Mouse (Mus musculus) neural tube, embryonic 12.5 days (tissue): ENCODE data around the gene Znrf1. TPM values are rescaled to one million over a fixed set of nuclear protein-coding genes. Genes with fewer than 3 reads are reported as not detected.

Experiments
- ATAC-seq: fragments of 200-750 bp; cut with Nextera tagmentation; 2 replicates; pipeline ENCODE4 v1.8.0; 2017; ENCODE audit warnings: low read depth, mild to moderate bottlenecking, moderate TSS enrichment, moderate library complexity; ENCODE audit not compliant: low FRiP score
- H3K27ac ChIP-seq: fragments of 300-500 bp; sonication (generic); 2 replicates; pipeline ENCODE4 v1.5.1; 2016
- H3K27me3 ChIP-seq: fragments of 300-500 bp; sonication (generic); replicated peaks from 2 replicates; pipeline ENCODE4 v1.6.1; 2016; ENCODE audit warnings: mild to moderate bottlenecking
- H3K36me3 ChIP-seq: fragments of 300-500 bp; sonication (generic); 2 replicates; pipeline ENCODE4 v1.6.1; 2016; ENCODE audit warnings: mild to moderate bottlenecking
- H3K4me1 ChIP-seq: fragments of 300-500 bp; sonication (generic); 2 replicates; pipeline ENCODE4 v1.6.1; 2016
- H3K4me2 ChIP-seq: fragments of 300-500 bp; sonication (generic); replicated peaks from 2 replicates; pipeline ENCODE4 v1.6.1; 2016; ENCODE audit warnings: mild to moderate bottlenecking
- H3K4me3 ChIP-seq: fragments of 300-500 bp; sonication (generic); 2 replicates; pipeline ENCODE4 v1.5.1; 2016
- H3K9ac ChIP-seq: fragments of 300-500 bp; sonication (generic); 2 replicates; pipeline ENCODE4 v1.6.1; 2016; ENCODE audit warnings: mild to moderate bottlenecking
- H3K9me3 ChIP-seq: fragments of 300-500 bp; sonication (generic); 2 replicates; pipeline ENCODE4 v1.6.1; 2016; ENCODE audit warnings: mild to moderate bottlenecking
- WGBS: fragments of 180-500 bp; shearing (Covaris S2); methylation state at CpG from one replicate; pipeline ENCODE4 v1.1.7; 2016; 5-methylcytosine and 5-hydroxymethylcytosine counted together
- polyA plus RNA-seq: library from polyadenylated mRNA; unstranded; fragments of >200 nt; fragmentation: Nextera tagmentation; extraction: Ambion mirVana; gene quantifications from 2 replicates; pipeline ENCODE4 v1.2.1, GENCODE M21; 2016

Znrf1 gene
- polyA plus RNA-seq, 1 experiment from 2014 or later = 118 TPM

DNA sequence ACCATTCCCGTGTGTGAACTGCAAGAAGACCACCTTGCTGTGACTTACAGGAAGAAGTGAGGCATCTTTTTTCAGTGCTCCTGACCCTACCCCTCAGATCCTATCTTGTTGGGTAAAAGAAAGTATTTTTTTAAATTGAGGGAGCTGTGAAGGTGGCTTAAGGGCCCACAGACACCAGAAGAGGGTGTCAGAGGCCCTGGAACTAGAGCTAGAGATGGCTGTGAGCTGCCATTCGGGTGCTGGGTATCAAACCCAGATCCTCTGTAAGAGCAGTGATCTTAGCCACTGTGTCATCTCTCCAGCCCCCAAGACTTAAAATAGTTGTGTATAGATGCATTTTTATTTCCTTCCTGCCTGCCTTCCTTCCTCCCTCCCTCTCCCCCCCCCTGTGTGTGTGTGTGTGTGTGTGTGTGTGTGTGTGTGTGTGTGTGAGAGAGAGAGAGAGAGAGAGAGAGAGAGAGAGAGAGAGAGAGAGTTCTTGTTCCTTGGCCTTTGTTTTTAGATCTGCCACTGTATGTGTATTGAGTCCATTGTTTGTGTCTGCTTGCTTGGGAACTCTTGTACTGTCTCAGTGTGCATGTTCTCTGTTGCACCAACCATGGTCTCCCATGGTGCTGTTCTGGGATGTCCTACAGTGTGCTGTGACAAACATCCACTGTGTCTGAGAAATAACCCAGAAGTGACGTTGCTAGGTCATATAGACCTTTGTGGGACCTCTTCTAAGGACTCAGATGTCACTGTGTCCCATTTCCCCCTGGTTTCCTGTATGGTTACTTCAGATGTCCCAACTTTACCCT, 58.3 kb downstream of the Znrf1 start:
- Histone ChIP-seq H3K27ac (no peak overlapping the region; the same call in 1 of the 2 replicates), H3K9me3 (no peaks in the 10 kb centered on the region), H3K4me3 (no peak overlapping the region), H3K4me1 (peaks cover 56% of the 10 kb centered on the region), H3K36me3 (no peaks in the 10 kb centered on the region; the same call in 1 of the 2 replicates), H3K9ac (no peak overlapping the region), H3K27me3 (no peaks in the 10 kb centered on the region), H3K4me2 (no peak overlapping the region)
- WGBS = 86% methylated on average over 3 of the region's 3 CpGs
- no peak for ATAC-seq

DNA sequence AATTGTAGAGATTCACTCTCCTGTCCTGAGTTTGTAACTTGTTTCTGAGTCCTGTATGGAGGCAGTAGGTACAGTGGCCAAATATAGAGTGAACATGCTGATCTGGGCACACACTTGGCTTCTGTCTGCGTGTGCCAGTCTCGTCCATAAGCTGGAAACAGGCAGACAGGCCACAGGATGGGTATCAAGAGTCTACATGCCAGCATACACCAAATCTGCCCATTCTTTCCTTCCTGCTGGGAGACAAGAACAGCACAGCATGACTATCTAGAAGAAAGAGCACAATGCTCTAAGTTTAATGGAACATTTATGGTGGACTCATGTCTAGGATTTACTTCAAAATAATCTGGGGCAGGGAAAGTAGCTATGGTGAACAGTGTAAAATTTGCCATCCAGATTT, 59.1 kb downstream of the Znrf1 start:
- Histone ChIP-seq H3K4me2 (no peak overlapping the region), H3K27ac (no peak overlapping the region), H3K4me3 (no peak overlapping the region), H3K9me3 (no peaks in the 10 kb centered on the region), H3K9ac (no peak overlapping the region), H3K27me3 (no peaks in the 10 kb centered on the region), H3K36me3 (no peaks in the 10 kb centered on the region; the same call in 1 of the 2 replicates), H3K4me1 (peaks cover 56% of the 10 kb centered on the region)
- 88% methylated on average over 2 of the region's 2 CpGs for WGBS
- no peak for ATAC-seq

DNA sequence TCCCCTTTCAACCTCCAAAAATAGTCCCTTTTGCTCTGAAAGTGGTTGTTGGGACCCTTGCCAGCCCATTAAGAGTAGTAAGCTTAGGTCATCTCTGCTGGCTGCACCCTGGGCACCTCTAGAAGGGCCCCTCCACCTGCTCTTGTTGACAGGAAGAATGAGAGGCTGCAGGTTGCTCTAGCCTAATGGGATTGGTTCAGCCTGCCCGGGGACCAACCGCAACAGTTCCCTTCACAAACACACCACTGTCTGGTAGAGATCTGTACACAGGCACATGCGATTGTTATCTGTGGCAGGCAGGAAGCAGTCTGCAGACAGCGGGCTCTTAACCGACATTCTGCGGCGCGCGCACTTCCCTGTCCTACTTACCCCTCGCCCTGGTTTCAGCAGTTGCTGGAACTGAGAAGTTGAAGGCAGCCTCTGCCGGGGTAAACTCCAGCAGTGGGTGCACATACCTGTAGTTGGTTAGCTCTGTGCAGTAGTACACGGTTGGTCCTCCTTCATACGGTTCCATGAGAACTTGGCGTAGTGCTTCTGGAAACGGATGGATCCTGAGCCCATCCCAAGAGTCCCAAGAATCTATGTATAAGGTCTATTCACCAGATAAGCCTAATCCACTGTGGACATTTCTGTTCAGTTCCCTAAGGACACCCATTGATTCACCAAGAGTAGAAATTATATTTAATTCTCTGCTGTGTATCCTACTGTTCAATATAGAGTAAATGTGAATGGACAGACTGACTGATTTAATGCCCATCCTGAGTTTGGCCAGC, 60.0 kb downstream of the Znrf1 start:
- no peaks in the 10 kb centered on the region; the same call in 1 of the 2 replicates for H3K36me3 ChIP-seq
- H3K4me2 ChIP-seq = no peak overlapping the region
- no peaks in the 10 kb centered on the region for H3K9me3 ChIP-seq
- H3K4me1 ChIP-seq = peaks cover 56% of the 10 kb centered on the region
- no peaks in the 10 kb centered on the region for H3K27me3 ChIP-seq
- 88% methylated on average over 15 of the region's 15 CpGs for WGBS
- no peak overlapping the region for H3K27ac ChIP-seq
- ATAC-seq = no peak
- no peak overlapping the region for H3K4me3 ChIP-seq
- H3K9ac ChIP-seq = no peak overlapping the region

GRCm38 (mm10) chr8:111596485-111596821, 60.6 kb downstream of the Znrf1 start:
- no peak for ATAC-seq
- Histone ChIP-seq H3K9me3 (no peaks in the 10 kb centered on the region), H3K4me1 (peaks cover 55% of the 10 kb centered on the region), H3K27me3 (no peaks in the 10 kb centered on the region), H3K4me2 (no peak overlapping the region), H3K36me3 (no peaks in the 10 kb centered on the region; the same call in 1 of the 2 replicates), H3K9ac (no peak overlapping the region), H3K27ac (no peak overlapping the region), H3K4me3 (no peak overlapping the region)
- 66% methylated on average over 3 of the region's 3 CpGs for WGBS

DNA sequence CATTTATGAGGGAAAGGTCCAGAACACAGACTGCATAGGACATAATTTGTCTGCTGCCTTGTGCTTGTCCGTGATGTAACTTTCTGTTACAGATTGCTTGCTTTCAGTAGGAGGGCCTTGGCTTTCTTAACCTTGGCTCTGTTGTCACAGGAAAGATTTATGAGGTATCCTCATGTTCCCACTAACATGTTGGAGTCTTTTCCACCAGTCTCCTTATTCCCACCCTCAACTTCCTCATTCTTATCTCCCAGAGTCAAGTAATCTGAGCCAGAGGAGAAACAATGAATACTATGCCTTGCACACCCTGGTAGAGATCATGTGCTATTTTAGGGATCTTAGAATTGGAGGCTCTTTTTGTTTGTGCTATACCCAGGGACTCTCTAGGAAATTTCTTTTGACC, 61.4 kb downstream of the Znrf1 start:
- ATAC-seq = no peak
- peaks cover 47% of the 10 kb centered on the region for H3K4me1 ChIP-seq
- 34% methylated on average over 1 of the region's 1 CpGs for WGBS

GRCm38 (mm10) chr8:111599707-111600444, 64.0 kb downstream of the Znrf1 start:
- Histone ChIP-seq H3K27me3 (no peaks in the 10 kb centered on the region), H3K9ac (no peak overlapping the region), H3K36me3 (no peaks in the 10 kb centered on the region), H3K4me3 (no peak overlapping the region), H3K27ac (no peak overlapping the region), H3K9me3 (no peaks in the 10 kb centered on the region), H3K4me1 (peaks cover 25% of the 10 kb centered on the region), H3K4me2 (no peak overlapping the region)
- no peak for ATAC-seq
- WGBS = 88% methylated on average over 9 of the region's 9 CpGs

More for the DNA sequence above, 61.4 kb downstream of the Znrf1 start:
- Histone ChIP-seq H3K9me3 (no peaks in the 10 kb centered on the region), H3K27me3 (no peaks in the 10 kb centered on the region), H3K4me3 (no peak overlapping the region), H3K4me2 (no peak overlapping the region), H3K36me3 (no peaks in the 10 kb centered on the region), H3K27ac (no peak overlapping the region), H3K9ac (no peak overlapping the region)

GRCm38 (mm10) chr8:111602050-111602449, 66.2 kb downstream of the Znrf1 start:
- no peaks in the 10 kb centered on the region for H3K36me3 ChIP-seq
- H3K9ac ChIP-seq = no peak overlapping the region
- no peak for ATAC-seq
- H3K27ac ChIP-seq = no peak overlapping the region
- H3K4me1 ChIP-seq = peaks cover 8% of the 10 kb centered on the region; the same call in 1 of the 2 replicates
- H3K27me3 ChIP-seq = no peaks in the 10 kb centered on the region
- 98% methylated on average over 4 of the region's 4 CpGs for WGBS
- H3K4me2 ChIP-seq = no peak overlapping the region
- no peaks in the 10 kb centered on the region for H3K9me3 ChIP-seq
- H3K4me3 ChIP-seq = no peak overlapping the region

GRCm38 (mm10) chr8:111604986-111605385, 69.1 kb downstream of the Znrf1 start:
- ATAC-seq = no peak
- WGBS = 90% methylated on average over 2 of the region's 2 CpGs
- no peak overlapping the region for H3K9ac ChIP-seq
- no peak overlapping the region for H3K4me2 ChIP-seq
- no peaks in the 10 kb centered on the region for H3K36me3 ChIP-seq
- no peaks in the 10 kb centered on the region for H3K27me3 ChIP-seq
- H3K9me3 ChIP-seq = no peaks in the 10 kb centered on the region
- no peak overlapping the region for H3K27ac ChIP-seq
- no peaks in the 10 kb centered on the region for H3K4me1 ChIP-seq
- H3K4me3 ChIP-seq = no peak overlapping the region

DNA sequence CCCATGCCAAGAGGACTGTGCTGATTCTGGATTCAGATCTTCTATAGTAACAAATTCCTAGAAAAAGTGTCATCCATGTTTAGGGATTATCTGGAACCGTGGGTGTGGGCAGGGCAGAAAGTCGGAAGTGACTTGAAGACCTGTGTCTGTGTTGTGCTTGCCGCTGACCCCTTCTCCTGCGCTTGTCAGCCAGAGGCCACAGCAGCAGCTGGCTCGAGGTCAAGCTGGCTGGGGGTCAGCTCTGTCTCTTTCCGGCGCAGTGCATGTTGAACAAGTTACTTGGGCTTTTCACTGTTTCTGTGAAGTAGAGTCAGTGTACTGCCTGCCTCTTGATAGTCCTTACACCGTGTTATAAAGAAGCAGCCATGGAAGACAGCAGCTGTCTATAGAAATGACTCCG, 71.1 kb downstream of the Znrf1 start:
- Histone ChIP-seq H3K27me3 (no peaks in the 10 kb centered on the region), H3K27ac (no peak overlapping the region), H3K4me2 (no peak overlapping the region), H3K9ac (no peak overlapping the region), H3K4me3 (no peak overlapping the region), H3K36me3 (no peaks in the 10 kb centered on the region), H3K9me3 (no peaks in the 10 kb centered on the region), H3K4me1 (no peaks in the 10 kb centered on the region)
- ATAC-seq = no peak
- 92% methylated on average over 9 of the region's 9 CpGs for WGBS

DNA sequence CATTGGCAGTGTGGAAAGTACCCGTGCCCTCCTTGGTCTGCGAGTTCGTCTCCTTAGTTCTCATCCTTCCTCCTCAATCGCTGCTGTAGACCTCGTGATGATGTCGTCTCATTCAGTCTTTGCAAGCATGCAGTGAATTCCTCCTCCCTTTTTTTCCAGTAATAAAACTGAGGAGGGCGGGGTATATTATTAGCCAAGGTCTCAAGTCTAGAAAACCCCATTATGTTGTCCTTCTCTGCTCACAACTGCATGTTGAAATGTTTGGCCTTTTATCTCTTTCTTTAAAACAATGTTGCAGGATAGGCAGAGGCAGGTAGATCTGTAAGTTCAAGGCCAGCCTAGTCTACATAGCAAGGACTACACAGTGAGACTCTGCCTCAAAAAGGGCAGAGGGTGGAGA, 71.5 kb downstream of the Znrf1 start:
- ATAC-seq = no peak
- Histone ChIP-seq H3K4me2 (no peak overlapping the region), H3K27ac (no peak overlapping the region), H3K27me3 (no peaks in the 10 kb centered on the region), H3K4me1 (no peaks in the 10 kb centered on the region), H3K9me3 (no peaks in the 10 kb centered on the region), H3K9ac (no peak overlapping the region), H3K36me3 (peaks cover 3% of the 10 kb centered on the region; the same call in 1 of the 2 replicates), H3K4me3 (no peak overlapping the region)
- 95% methylated on average over 7 of the region's 7 CpGs for WGBS

DNA sequence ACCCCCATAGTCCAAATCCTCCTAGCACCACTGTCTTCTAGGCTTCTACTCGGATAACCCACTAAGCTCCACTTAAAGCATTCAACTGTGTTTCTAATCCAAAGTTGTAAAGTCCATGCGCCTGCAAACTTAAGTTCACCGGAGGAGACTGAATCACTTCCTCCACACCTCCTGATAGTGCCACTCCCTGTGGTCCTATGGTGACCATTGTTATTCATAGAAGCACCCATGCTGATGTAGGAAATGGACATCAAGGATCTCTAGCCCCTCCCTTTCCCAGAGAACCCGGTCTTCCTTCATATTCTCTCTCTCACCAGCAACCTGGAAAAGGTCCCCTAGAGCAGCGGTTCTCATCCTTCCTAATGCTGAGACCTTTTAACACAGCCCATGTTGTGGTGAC, 77.3 kb downstream of the Znrf1 start:
- Histone ChIP-seq H3K4me2 (no peak overlapping the region), H3K4me1 (no peaks in the 10 kb centered on the region; the same call in 1 of the 2 replicates), H3K4me3 (no peak overlapping the region), H3K36me3 (peaks cover 11% of the 10 kb centered on the region; the same call in 1 of the 2 replicates), H3K27me3 (no peaks in the 10 kb centered on the region), H3K27ac (no peak overlapping the region), H3K9ac (no peak overlapping the region), H3K9me3 (no peaks in the 10 kb centered on the region)
- WGBS = 75% methylated on average over 5 of the region's 5 CpGs
- no peak for ATAC-seq
